Mouse (Mus musculus) T-helper 17 cell (primary cell): ENCODE measurements around the gene Klhdc7a.
"Not testable (repeated sequence)": the region's sequence is repeated elsewhere in the genome, so short reads cannot be mapped to it uniquely, and the experiment has no call there.

Experiments used
- in situ Hi-C, 2 experiments: fragments of 300-600 bp; cut with MboI, MseI; formaldehyde crosslinking; loops; 1 replicate in 1 of 2; 2 replicates in 1 of 2; pipeline ENCODE4 v1.15.1; 2025; ENCODE audit warnings: high pct_unique_total_duplicates in 2 of 2

The Klhdc7a gene

GRCm38 (mm10) chr4:139967922-139968321 is at the start of gene Klhdc7a:
Gene Klhdc7a (minus strand): TSS chr4:139968026.
- in situ Hi-C loops, result no loop called here

- in situ Hi-C loops, result no loop called here
These were observed 48.1 kb upstream of the Klhdc7a start for GRCm38 (mm10) chr4:140015916-140016315.

GRCm38 (mm10) chr4:140010728-140011470 is 43.1 kb upstream of the Klhdc7a start:
- in situ Hi-C loops, result no loop called here

GRCm38 (mm10) chr4:140004932-140005331 is 37.1 kb upstream of the Klhdc7a start:
- in situ Hi-C loops, result no loop called here

DNA sequence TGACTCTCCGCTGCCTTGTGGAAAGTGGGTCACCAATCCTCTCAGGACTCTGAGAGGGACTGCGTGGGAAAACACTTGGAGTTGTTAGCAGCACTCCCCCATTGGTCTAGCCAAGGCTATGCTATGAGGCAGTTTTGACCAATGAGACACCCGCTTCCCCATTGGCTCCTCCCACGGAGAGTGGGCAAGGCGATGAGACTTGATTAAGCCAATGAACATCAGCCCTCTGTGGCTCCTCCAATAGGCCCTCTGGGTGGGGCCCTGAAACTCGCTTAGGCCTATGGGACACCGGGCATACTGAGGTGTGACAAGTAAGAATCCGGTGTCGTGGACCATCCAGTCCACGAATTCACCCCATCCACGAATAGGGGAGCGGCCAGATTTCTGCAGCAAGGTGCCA is 36.3 kb upstream of the Klhdc7a start:
- in situ Hi-C loops, result no loop called here

DNA sequence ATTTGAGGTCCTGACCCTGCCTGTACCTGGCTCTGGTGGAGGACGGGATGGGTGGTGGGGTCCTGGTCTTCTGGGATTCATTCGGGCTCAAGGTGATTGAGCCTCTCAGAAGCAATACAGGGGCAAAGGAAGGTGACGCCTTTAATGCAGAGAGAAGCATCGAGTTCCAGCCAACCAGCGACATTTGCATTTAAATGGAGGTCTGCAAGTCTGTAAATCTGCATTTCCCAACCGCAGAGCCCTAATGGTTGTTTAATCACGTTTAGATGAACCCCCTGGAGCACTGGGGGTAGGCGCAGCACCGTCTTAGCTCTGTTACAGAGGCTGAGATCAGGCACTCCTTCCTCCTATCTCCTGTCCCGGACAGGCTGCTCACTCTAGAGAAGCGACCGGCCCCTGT is 34.2 kb upstream of the Klhdc7a start:
- in situ Hi-C loops, result no loop called here

DNA sequence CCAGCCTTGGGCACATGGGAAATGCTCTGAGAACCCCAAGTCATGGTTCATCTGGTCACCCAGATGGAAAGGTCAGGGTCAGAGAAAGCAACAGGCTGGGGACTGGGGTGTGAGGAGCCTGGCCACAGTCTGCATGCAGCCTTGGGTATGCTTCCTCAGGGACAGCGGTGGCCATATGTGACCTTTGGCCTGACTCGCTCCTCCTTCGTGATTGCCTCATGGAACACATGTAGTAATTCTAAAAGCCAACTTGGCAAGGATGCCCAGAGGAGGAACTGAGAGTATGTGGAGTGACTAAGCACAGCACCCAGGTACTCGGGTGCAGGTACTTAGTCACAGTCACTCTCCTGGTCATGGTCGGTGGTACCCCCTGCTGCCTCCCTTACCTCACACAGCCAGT is 33.1 kb upstream of the Klhdc7a start:
- in situ Hi-C loops, result no loop called here

DNA sequence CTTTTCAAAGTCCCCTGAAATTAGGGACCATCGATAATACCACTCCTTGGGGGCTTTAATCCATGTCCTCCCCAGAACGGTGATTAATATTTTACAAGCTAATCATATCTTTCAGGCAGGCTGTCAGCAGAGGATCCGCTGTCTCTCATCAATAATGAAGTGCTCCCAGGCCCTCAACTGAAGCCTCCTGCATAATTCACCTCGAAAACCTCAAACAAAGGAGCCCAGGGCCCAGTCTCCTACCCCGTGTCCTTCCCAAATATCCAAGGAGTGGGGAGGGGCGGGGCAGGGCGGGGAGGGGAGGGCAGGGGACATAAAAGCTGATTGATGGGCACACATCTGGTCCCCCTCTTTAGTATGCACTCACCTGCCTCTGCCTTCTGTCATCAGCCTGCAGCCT is 31.2 kb upstream of the Klhdc7a start:
- in situ Hi-C loops, result no loop called here

GRCm38 (mm10) chr4:139995659-139996058 is 27.8 kb upstream of the Klhdc7a start:
- in situ Hi-C loops, result no loop called here

- in situ Hi-C loops, result no loop called here
These were observed 25.4 kb upstream of the Klhdc7a start for GRCm38 (mm10) chr4:139993111-139993755.

GRCm38 (mm10) chr4:139986913-139987312 is 19.1 kb upstream of the Klhdc7a start:
- in situ Hi-C loops, result no loop called here

GRCm38 (mm10) chr4:139978716-139979115 is 10.9 kb upstream of the Klhdc7a start:
- in situ Hi-C loops, result no loop called here

- in situ Hi-C loops, result no loop called here
These were observed 9.5 kb upstream of the Klhdc7a start for GRCm38 (mm10) chr4:139977308-139977781.

GRCm38 (mm10) chr4:139974506-139974905 is 6.7 kb upstream of the Klhdc7a start:
- in situ Hi-C loops, result no loop called here

DNA sequence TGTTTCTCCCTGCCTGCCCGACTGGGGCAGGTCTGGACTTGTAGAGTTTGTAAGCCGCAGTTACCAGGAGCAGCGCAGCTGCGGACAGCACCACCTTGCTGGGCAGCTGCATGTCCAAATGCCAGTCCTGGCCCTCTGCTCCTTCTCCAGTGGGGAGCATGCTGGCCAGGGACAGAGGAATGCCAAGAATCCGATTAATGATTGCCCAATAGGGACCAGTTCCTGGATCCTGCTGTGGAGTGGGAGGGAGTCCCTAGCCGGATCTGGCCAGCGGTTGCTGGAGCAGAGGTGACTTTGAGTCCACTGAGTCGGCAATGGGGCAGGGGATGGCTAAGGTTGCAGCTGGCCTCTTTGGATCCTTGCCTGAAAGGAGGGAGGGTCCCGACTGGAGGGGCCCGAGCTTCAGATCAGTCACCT is 343 bp downstream of the Klhdc7a start:
- in situ Hi-C loops, result no loop called here

DNA sequence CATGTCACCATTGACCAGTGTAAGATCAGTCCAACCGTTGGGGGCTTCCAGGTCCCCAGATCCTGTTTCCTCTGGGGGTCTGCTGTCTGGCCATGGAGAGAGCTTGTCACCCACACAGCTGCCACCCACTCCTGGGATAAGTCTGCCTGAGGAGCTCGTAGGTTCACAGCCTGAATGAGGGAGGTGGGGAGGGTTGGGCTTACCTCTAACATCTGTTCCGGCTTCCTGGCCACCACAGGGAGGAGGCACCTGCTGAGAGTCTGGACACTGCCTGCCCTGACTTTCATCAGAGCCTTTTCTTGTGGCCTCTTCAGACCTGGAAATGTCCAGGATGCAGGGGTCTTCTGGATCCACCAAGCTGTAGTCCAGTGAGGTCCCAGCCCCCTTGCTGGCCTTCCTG is 845 bp downstream of the Klhdc7a start:
- in situ Hi-C loops, result no loop called here

DNA sequence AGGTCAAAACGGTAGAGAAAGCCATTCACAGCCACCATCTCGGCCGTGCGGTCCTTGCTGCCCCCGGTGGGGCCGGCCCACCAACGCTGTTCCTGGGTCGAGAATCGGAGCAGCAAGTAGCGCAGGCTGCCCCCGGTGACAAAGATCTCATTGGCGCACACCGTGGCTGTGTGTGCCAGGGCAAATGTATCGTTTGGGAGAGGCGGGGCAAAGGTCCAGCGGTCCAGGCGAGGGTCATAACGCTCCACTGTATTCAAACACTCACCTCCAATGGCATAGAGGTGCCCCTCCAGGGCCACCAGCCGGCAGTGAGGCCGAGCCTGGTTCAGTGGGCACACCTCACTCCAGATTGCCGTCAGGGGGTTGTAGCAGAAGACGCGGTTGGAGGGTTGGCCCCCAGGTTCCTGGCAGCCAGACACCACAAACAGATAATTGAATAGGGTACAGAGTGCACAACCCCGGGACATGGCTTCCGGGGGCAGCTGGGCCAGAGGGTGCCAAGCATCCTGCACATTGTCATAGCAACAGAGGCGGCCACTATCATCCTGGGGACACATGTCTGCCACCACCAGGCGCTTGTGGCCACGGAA is 2.1 kb downstream of the Klhdc7a start:
- in situ Hi-C loops, result no loop called here

- in situ Hi-C loops, result no loop called here
These were observed 3.4 kb downstream of the Klhdc7a start for GRCm38 (mm10) chr4:139964406-139964805.

DNA sequence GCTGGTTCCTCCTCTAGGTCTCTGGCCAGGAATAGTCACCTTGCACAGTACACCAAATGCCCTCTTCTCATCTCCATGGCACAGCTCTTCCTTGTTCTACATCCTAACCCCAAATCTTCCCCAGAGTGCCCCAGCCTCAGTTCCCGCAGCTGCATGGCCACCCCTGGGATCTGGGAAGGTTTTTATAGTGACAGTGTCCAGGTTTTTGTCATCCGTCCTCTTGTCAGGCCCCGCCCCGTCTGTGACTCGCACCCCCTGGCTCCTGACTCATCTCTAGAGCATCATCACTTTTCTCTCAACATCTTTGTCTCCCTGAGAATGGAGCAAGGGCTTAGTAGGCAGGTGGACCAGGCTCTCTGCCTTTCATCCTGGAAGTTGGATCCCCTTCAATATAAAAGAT is 3.9 kb downstream of the Klhdc7a start:
- in situ Hi-C loops, result no loop called here

DNA sequence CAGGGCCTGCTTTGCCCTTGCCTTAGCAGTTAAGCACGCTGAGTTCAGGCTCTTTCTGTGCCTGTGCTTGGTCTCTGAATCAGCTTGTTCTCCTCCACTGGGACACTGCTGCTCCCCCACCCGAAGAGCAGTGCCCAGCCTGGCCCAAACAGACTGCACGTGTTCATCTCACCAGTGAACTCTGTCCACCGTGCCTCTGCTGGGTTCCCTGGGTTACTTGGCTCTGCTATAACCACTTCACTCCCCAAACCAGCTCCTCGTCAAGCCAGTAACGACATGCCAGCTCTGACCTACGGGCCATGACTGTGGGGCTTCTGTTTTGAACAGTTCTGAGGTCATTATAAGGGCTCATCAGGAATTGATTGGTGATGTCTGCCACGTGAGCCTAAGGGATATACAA is 4.8 kb downstream of the Klhdc7a start:
- in situ Hi-C loops, result no loop called here

DNA sequence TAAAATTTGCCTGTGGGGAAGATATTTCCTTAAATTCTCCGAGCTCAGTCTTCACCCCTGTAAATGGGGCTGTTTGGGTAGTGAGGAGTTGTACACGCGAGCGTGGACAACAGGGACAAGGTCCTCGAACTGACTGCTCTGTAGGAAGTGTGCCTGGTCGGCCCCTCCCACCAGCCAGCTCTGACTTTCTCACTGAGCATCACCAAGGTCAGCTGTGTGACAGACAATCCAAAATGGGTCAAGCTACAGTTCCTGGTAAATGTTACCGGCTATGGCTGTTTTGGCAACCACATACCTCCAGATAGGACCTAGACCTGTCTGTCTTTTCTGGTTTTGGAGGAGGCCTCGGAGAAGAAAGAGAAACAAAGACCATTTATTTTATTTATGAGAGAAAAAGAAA is 6.0 kb downstream of the Klhdc7a start:
- in situ Hi-C loops, result no loop called here

- in situ Hi-C loops, result not testable (repeated sequence)
These were observed 6.5 kb downstream of the Klhdc7a start for GRCm38 (mm10) chr4:139961329-139961728.
